Mouse (Mus musculus) forebrain, embryonic 12.5 days (tissue): ENCODE data around the gene A4gnt. TPM values are rescaled to one million over a fixed set of nuclear protein-coding genes. Genes with fewer than 3 reads are reported as not detected.

Source experiments
- ATAC-seq: fragments of 200-750 bp; cut with Nextera tagmentation; 2 replicates; pipeline ENCODE4 v1.8.0; 2017; ENCODE audit warnings: moderate TSS enrichment; ENCODE audit not compliant: low FRiP score
- H3K27ac ChIP-seq: fragments of 300-500 bp; sonication (generic); 2 replicates; pipeline ENCODE4 v1.5.1; 2016; ENCODE audit warnings: mild to moderate bottlenecking
- H3K27me3 ChIP-seq: fragments of 300-500 bp; sonication (generic); 2 replicates; pipeline ENCODE4 v1.6.1; 2016; ENCODE audit warnings: mild to moderate bottlenecking
- H3K36me3 ChIP-seq: fragments of 300-500 bp; sonication (generic); replicated peaks from 2 replicates; pipeline ENCODE4 v1.6.1; 2016; ENCODE audit warnings: mild to moderate bottlenecking
- H3K4me1 ChIP-seq: fragments of 300-500 bp; sonication (generic); 2 replicates; pipeline ENCODE4 v1.6.1; 2016
- H3K4me2 ChIP-seq: fragments of 300-500 bp; sonication (generic); 2 replicates; pipeline ENCODE4 v1.6.1; 2016; ENCODE audit warnings: mild to moderate bottlenecking, moderate library complexity
- H3K4me3 ChIP-seq: fragments of 300-500 bp; sonication (generic); replicated peaks from 2 replicates; pipeline ENCODE4 v1.5.1; 2016; ENCODE audit warnings: mild to moderate bottlenecking
- H3K9ac ChIP-seq: fragments of 300-500 bp; sonication (generic); 2 replicates; pipeline ENCODE4 v1.6.1; 2016; ENCODE audit warnings: mild to moderate bottlenecking
- H3K9me3 ChIP-seq: fragments of 300-500 bp; sonication (generic); 2 replicates; pipeline ENCODE4 v1.6.1; 2016
- WGBS: fragments of 180-500 bp; shearing (Covaris S2); methylation state at CpG from one replicate; pipeline ENCODE4 v1.1.7; 2016; 5-methylcytosine and 5-hydroxymethylcytosine counted together
- polyA plus RNA-seq: library from polyadenylated mRNA; unstranded; fragments of >200 nt; fragmentation: Nextera tagmentation; extraction: Ambion mirVana; gene quantifications from 2 replicates; pipeline ENCODE4 v1.2.1, GENCODE M21; 2016

A4gnt gene
- polyA plus RNA-seq, 1 experiment from 2014 or later, result not detected

DNA sequence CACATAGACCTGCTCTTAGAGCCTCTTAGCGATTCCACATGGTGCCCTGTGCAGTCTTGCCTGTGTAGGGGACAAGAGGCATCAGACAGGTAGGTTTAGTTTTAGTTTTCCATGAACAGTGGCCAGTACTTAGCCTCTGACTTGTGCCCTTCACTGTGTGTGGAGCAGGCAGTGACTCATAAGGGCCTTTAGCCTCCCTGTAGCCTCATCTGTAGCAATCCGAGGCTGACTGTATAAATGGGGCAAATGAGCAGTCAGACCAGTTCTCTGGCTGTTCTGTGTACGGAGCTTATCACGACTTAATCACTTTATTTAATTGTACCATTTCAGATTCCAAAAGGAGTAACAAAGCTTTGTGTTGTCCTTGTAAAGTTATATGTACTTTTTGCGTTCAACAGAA lies 27.7 kb downstream of the A4gnt start:
- Histone ChIP-seq H3K9ac (no peak overlapping the region), H3K4me2 (no peak overlapping the region), H3K36me3 (peaks cover 57% of the 10 kb centered on the region), H3K4me3 (no peak overlapping the region), H3K27ac (no peak overlapping the region), H3K27me3 (no peaks in the 10 kb centered on the region), H3K4me1 (no peaks in the 10 kb centered on the region), H3K9me3 (no peaks in the 10 kb centered on the region)
- ATAC-seq, result no peak
- WGBS, result 94% methylated on average over 5 of the region's 5 CpGs

DNA sequence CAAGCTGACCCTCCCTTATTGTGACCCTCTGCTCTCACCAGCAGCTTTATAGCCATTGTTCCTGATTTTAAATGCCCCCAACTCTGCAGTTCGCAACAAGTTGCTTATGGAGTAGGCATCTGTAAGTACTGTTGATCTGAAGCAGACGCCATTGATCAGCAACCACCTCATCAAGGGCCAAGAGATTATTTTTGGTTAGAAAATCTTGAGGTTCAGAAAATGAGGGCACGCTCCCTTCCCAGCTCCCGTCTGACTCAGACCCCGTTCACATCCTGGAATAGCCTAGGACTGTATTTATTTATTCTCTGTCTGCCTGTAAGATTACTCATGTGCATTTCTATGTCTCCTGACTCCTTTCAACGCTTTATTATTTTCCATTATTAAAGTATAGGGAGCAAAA lies 33.1 kb downstream of the A4gnt start:
- Histone ChIP-seq H3K27ac (no peak overlapping the region), H3K36me3 (peaks cover 73% of the 10 kb centered on the region), H3K27me3 (no peaks in the 10 kb centered on the region), H3K4me3 (no peak overlapping the region), H3K4me2 (no peak overlapping the region), H3K9me3 (no peaks in the 10 kb centered on the region), H3K9ac (no peak overlapping the region), H3K4me1 (no peaks in the 10 kb centered on the region)
- ATAC-seq, result no peak
- WGBS, result 92% methylated on average over 6 of the region's 6 CpGs

DNA sequence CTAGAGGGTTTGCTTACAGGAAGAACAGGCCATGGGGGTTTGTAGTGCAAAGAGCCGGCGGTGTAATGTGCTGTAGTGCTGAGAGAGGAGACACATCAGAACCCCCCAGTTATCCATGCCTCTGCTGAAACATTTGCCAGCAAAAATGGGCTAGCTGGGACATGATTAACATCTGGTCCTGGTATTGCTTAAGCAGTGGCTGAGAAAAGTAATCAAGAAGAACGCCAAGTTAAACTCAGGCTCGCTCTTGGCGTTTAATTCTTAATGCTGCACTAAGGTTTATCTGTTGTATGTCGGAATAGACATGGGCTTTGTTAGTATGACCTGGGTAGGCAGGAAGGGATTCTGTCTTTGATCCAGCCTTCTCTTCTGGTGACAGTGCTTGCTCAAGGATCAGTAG lies 33.8 kb downstream of the A4gnt start:
- ATAC-seq, result no peak
- H3K4me1 ChIP-seq, result no peaks in the 10 kb centered on the region
- no peak overlapping the region for H3K9ac ChIP-seq
- H3K4me3 ChIP-seq, result no peak overlapping the region
- H3K4me2 ChIP-seq, result no peak overlapping the region
- no peak overlapping the region for H3K27ac ChIP-seq
- H3K27me3 ChIP-seq, result no peaks in the 10 kb centered on the region
- peaks cover 80% of the 10 kb centered on the region for H3K36me3 ChIP-seq
- no peaks in the 10 kb centered on the region for H3K9me3 ChIP-seq
- WGBS, result 95% methylated on average over 6 of the region's 6 CpGs

DNA sequence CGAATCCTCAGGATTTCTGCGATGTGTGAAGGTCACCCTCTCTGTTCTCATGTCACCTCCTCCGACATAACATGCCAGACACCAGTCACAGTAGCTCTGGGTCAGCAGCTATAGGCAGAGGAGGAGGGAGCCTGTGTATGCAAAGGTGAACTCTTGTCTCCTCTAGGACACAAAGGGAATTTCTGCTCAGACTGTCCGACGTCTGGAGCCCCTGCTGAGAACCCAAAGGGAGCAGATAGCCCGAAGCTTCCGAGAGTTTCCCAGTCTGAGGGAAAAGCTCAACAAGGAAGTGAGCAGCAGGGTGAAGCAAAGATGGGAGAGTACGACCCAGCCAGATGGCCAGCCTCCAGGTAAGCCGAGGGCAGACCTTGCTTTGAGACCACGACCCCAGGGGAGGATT lies 48.5 kb downstream of the A4gnt start:
- Histone ChIP-seq H3K36me3 (peaks cover 63% of the 10 kb centered on the region), H3K9me3 (no peaks in the 10 kb centered on the region)

DNA sequence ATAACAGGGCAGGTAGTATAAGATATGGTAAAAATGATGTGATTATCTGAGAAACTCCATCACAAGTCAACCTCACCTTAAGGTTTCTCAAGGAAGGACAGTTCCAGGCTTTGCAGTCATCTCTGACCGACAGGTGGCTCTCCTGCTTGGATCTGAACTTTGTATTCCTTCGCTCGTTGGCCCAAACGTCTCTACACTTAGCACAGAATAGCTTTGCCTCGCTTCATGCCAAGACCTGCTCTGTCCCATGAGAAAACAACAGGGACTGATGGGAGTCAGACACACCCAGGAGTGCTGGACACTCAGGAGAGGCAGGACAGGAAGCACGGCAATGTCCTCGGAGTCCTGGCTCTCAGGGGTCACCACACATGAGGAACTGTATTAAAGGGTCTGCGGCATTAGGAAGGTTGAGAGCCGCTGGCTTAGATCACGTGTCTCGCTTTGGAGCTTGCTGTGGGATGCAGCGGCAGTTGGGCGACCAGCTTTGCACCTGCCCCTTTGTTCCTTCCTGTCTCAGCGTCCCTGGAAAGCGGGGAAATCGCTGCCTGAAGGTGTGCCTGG lies 49.4 kb downstream of the A4gnt start:
- WGBS, result 77% methylated on average over 16 of the region's 16 CpGs
- Histone ChIP-seq H3K9me3 (no peaks in the 10 kb centered on the region), H3K4me3 (no peak overlapping the region), H3K4me1 (no peaks in the 10 kb centered on the region), H3K4me2 (no peak overlapping the region), H3K27me3 (no peaks in the 10 kb centered on the region), H3K9ac (no peak overlapping the region), H3K36me3 (peaks cover 61% of the 10 kb centered on the region), H3K27ac (no peak overlapping the region; the same call in 1 of the 2 replicates)
- ATAC-seq, result no peak

More for the DNA sequence above, 48.5 kb downstream of the A4gnt start:
- H3K27ac ChIP-seq, result no peak overlapping the region
- H3K27me3 ChIP-seq, result no peaks in the 10 kb centered on the region
- H3K9ac ChIP-seq, result no peak overlapping the region
- no peak overlapping the region for H3K4me3 ChIP-seq
- 82% methylated on average over 10 of the region's 10 CpGs for WGBS
- ATAC-seq, result no peak
- H3K4me1 ChIP-seq, result no peaks in the 10 kb centered on the region
- H3K4me2 ChIP-seq, result no peak overlapping the region

DNA sequence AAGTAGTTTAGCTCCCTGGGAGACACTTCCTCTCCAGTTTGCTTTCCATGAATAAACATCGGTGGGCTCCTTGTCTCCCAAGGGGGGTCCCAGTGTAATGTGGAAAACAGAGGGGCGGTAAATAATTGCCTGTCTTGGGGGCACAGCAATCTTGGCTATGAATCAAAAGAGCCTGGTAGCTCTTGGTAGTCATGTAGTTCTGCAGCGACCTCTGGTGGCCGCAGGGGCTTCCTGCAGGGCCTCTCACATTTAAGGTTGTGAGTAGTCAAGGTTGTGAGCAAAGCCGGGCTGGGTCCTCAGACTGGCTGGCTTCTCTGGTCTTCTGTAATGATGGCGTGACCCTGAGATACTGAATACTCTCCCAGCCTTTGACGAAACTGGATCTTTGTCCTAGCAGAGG lies 50.1 kb downstream of the A4gnt start:
- H3K4me3 ChIP-seq, result no peak overlapping the region
- no peak overlapping the region; the same call in 1 of the 2 replicates for H3K27ac ChIP-seq
- no peaks in the 10 kb centered on the region for H3K4me1 ChIP-seq
- H3K9me3 ChIP-seq, result no peaks in the 10 kb centered on the region
- H3K9ac ChIP-seq, result no peak overlapping the region
- H3K4me2 ChIP-seq, result no peak overlapping the region
- WGBS, result 32% methylated on average over 7 of the region's 7 CpGs
- peaks cover 61% of the 10 kb centered on the region for H3K36me3 ChIP-seq
- H3K27me3 ChIP-seq, result no peaks in the 10 kb centered on the region
- ATAC-seq, result no peak

DNA sequence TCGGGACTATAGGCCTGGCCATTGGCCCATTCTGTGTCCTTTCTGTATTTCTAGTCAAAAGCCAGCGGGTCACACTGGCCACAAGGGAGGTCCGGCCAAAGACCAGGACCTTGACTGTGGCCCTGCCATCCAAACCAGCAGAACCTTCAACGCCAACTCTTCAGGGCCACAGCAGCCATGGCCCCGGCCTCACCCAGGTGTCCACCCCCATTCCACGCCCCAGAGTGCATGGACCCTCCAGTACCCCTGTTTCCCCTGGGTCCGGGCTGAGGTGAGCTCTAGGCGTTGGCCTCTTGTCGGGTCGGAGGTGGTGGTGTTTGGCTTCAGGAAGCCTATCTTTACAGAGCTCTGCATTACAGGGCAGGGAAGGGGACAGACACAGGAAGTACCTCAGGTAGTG lies 50.6 kb downstream of the A4gnt start:
- peaks cover 66% of the 10 kb centered on the region for H3K36me3 ChIP-seq
- no peak overlapping the region for H3K27ac ChIP-seq
- H3K4me2 ChIP-seq, result no peak overlapping the region
- no peak overlapping the region for H3K4me3 ChIP-seq
- H3K9me3 ChIP-seq, result no peaks in the 10 kb centered on the region
- ATAC-seq, result no peak
- WGBS, result 91% methylated on average over 10 of the region's 10 CpGs
- no peaks in the 10 kb centered on the region for H3K27me3 ChIP-seq
- no peaks in the 10 kb centered on the region for H3K4me1 ChIP-seq
- no peak overlapping the region for H3K9ac ChIP-seq

DNA sequence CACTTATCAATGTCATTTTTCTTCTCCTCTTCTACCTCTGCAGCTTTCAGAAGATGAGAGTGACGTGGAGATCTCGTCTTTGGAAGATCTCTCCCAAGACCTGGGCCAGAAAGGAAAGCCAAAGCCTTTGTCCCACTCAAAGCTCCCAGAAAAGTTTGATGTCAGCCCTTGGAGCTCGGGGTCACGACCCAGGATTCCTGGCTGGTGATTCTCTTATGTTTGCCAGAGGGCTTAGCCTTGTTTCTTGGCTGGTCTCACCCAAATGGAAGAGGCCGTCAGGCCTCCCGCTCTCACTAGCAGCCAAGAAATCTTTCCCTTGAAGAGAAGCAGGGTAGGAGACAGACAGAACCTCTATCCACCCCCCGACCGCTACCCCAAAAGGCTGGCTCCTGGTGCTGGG lies 55.3 kb downstream of the A4gnt start:
- Histone ChIP-seq H3K9ac (no peak overlapping the region), H3K9me3 (no peaks in the 10 kb centered on the region), H3K27ac (no peak overlapping the region), H3K4me2 (no peak overlapping the region), H3K4me1 (no peaks in the 10 kb centered on the region), H3K4me3 (no peak overlapping the region), H3K27me3 (no peaks in the 10 kb centered on the region), H3K36me3 (peaks cover 61% of the 10 kb centered on the region)
- WGBS, result 85% methylated on average over 8 of the region's 8 CpGs
- no peak for ATAC-seq

DNA sequence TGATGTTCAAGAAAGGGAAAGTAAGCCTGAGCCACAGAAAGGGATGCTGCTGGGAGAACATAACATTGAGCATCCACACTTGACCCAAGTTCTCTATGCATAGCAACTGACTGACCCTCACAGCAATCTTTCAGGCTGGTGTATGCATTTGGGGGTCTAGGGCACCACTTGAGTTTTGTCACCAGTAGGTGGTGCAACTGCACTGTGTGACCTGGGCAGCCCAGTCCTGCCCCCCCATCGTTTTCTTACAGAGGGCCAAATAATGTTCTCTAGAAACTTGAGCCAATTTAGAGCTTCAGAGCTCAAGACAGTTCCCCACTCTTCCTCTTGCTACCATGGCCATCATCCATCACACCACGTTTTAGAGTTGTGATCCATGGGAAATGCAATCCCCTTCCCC lies 59.3 kb downstream of the A4gnt start:
- Histone ChIP-seq H3K36me3 (peaks cover 29% of the 10 kb centered on the region), H3K4me3 (no peak overlapping the region), H3K4me2 (no peak overlapping the region), H3K9me3 (no peaks in the 10 kb centered on the region), H3K27me3 (no peaks in the 10 kb centered on the region), H3K27ac (no peak overlapping the region), H3K9ac (no peak overlapping the region), H3K4me1 (no peaks in the 10 kb centered on the region)
- no peak for ATAC-seq
- 31% methylated on average over 2 of the region's 2 CpGs for WGBS

Other genes with a start within 250 kb of the A4gnt start
- 23.8 and 26.3 TPM in 2 replicates for gene Mras, start 175.1 kb upstream of the A4gnt start, polyA plus RNA-seq
- gene Nme9, start 161.0 kb upstream of the A4gnt start, polyA plus RNA-seq, result 0.31 and 0.42 TPM in 2 replicates
- gene Armc8, start 43.6 kb upstream of the A4gnt start, polyA plus RNA-seq, result 43.0 and 44.2 TPM in 2 replicates
- gene Dbr1, start 36.7 kb upstream of the A4gnt start, polyA plus RNA-seq, result 35.7 and 37.5 TPM in 2 replicates
- gene Dzip1l, start 17.0 kb downstream of the A4gnt start, polyA plus RNA-seq, result 20.6 and 22.3 TPM in 2 replicates
- not detected in 2 replicates for gene Cldn18, start 104.8 kb downstream of the A4gnt start, polyA plus RNA-seq